Mouse (Mus musculus) urinary bladder, adult 2 months (tissue): ENCODE results near the gene P4ha2. TPM values are rescaled to one million over a fixed set of nuclear protein-coding genes. Genes with fewer than 3 reads are reported as not detected.

Experiments
- DNase-seq: peaks from one replicate; pipeline ENCODE4 v3.0.0; 2022; ENCODE audit warnings: low spot score
- polyA plus RNA-seq: library from polyadenylated mRNA; depleted of rRNA; stranded (reverse); fragments of >200 nt; gene quantifications from 2 replicates; pipeline ENCODE4 v1.2.3, GENCODE M21; 2012

P4ha2 gene
- polyA plus RNA-seq, 1 experiment, result 26.5 TPM

DNA sequence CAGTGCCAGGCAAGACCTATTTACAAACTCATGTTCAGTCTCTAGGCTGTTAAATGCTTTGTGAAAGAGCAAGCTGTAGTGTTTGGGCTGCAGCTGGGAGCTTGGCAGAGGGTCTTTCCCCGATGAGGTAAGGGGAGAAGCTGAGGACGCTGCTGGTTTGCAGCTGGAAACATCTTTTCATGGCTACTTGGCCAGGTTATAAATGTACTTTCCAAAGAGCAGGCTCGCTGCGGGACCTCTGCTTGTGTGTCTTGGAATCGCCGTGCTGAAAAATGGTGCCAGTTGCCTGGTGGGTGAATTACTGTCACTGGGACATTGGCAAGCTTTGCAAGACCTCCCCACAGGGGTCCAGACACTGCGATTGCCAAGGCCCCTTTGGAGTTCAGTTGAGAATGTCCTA is 7.3 kb downstream of the P4ha2 start:
- no peak for DNase-seq

DNA sequence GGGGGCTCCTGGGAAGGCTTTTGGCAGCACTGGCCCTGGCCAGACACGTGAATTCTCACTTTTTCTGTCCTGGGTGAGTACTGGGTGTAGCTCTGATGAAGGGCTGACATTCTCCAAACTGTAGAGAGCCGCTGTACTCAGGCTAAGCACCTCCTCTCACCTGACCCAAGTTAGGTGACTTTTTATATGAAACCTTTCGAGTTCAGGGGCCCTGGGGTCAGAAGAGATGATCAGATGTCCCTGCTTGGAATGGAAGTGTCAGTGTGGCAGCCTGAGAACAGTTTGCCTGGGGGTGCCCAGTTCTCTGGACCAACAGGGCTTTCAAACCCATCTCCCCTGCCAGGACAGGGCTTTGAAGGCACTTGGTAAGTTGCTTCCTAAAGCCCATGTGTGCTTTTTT is 8.2 kb downstream of the P4ha2 start:
- DNase-seq, result no peak

DNA sequence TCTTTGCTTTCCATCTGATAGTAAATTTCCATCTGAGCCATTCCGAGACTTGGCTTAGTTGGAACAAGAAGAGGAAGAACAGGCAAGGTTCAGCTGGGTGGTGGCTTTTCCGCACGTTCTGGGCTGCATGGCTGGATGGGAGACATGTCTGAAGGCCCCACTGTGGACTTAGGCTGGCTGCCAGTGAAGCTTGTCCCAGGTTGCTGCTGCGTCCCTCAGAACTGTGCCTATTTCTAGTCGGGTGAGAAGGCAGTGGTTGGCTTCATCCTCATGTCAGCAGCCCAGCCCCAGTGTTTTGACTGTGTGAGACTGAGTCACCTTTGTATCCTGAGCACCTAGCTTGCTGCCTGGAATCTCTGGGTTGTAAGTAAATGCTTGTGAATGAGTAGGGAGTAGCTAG is 9.0 kb downstream of the P4ha2 start:
- peak; percentile 22 for DNase-seq

DNA sequence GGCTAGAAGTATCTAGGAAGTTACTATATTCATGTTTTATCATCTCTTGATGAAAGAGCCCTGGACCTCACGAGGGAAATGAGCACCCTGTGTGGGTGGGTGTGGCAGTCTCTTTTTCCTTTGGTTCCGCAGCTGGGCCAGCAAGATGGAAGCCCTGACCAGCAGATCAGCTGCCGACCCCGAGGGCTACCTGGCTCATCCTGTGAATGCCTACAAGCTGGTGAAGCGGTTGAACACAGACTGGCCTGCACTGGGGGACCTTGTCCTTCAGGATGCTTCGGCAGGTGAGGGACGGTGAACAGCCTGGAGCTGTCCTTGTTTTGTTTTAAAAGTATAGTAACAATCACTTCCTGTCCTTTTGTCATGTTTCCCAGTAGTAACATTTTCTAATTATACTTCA is 11.4 kb downstream of the P4ha2 start:
- DNase-seq, result peak; percentile 13

DNA sequence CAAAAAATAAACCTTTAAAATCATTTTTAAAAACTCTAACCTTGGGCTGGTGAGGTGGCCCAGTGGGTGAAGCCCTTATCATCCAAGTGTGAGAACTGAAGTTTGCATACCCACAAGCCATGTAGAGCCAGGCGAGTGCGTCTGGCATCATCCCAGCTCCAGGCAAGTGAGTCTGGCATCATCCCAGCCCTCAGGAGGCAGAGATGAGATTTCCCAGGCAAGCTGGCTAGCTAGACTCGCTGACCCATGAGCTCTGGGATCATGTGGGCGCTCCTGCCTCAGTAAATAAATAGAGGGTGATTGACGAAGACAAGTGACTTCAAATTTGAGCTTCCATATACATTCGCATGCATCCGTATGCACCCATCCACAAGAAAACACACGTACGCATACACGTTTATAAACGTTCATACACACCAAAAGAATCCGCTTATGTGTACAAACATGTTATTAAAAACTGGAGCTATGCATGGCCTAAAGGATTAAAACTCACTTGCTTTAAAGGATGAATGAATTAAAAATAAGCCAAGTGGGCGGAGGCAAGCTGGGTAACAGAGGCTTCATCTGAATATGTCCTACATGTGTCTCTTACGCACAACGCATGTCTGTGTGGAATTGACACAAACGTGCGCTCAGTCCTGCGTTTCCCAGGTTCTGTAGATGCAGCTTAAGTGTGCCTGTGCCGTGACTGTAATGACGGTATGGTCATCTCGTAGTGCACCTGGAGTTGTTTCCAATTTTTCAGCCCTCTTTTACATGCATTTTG is 12.3 kb downstream of the P4ha2 start:
- peak; percentile 22 for DNase-seq

DNA sequence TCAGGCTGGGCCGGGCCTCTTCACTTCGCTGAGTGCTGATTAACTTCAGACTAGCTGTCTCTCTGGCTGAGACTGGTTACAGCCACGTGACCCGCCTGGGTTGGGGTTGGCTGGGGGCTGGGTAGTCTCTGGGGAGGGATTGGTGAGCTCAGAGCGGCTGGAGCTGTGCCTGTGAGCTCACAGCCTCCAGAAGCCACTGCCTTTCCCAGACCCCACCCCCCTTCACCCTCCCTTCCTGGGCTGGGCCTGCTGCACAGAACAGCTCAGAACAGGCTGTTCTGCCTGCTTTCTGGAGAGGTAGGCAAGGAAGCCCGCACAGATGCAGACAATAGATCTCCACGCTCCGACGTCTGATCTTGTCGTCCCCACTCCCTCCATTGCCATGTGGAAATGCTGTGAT is 13.0 kb downstream of the P4ha2 start:
- peak; percentile 70 for DNase-seq

DNA sequence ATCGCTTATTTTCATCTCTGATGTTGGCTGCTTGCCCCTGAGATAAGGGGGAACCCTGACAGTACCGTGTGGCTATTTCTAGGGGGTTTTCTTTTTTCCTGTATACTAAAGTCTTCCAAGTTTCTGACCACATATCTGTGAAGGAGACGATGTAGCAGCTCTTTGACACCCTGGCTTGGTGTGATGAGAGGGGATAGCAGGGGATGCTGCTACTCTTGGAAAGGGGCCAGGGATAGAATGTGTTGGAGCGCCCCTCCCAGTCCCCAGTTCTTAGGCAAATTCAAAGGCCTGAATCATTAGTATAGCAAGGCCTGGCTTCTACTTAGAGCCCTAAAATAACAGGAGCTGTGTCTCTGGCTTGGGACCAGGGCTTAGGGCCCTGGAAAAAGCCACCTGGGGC is 13.5 kb downstream of the P4ha2 start:
- DNase-seq, result no peak

DNA sequence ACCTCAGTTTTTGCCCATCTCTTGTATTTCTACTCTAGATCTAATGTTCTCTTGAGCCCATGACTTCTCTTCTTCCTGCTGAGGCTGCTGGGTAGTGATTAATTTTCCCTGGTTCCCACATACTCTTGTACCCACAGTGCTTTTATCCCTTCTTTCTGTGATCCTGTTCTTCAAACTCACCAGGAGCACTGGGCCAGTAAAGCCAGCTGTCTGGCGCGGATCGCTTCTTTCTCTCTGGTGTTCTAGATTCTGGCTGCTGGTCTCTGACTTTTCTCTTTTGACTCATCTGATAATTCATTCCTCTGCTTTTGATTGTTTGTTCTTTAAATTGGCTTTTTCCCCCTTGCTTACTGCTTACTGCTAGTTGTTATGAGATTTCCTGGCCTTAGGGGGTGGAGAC is 14.9 kb downstream of the P4ha2 start:
- no peak for DNase-seq

DNA sequence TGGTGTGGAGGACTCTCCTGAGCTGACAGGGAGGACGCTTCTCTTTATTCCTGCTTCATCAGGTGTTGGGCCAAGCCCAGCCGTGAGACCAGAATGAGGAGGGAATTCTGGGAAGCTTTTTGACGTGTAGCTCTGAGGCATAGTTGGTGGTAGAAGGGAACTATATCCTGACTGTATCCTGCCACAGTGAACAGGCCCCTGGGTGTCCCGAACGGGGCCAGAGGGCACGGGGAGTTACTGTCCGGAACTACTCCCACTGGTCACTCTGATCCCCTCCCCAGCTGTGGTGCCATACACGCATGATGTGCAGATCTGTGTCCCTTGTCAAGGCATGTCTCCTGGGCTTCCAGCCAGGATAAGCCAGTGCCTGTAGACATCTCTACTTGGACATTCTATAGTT is 15.4 kb downstream of the P4ha2 start:
- DNase-seq, result peak; percentile 18

DNA sequence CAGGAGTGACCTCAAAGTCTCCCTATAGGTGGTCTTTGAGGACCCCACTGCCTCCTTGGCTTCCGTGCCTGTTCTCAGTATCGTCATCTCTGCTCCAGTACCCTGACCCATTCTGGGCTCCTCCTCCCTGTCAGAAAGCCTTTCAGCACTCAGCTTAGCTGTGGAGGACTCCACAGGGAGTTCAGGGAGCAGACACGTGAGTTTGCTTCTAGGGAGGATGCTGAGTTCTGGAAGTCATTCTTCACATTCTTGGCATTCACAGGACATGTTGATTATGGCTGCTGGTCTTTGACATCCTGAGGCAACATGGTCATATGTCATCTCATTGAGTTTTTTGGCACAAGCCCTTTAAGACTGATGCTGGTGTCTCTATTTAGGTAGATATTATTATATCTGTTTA is 16.0 kb downstream of the P4ha2 start:
- DNase-seq, result no peak

DNA sequence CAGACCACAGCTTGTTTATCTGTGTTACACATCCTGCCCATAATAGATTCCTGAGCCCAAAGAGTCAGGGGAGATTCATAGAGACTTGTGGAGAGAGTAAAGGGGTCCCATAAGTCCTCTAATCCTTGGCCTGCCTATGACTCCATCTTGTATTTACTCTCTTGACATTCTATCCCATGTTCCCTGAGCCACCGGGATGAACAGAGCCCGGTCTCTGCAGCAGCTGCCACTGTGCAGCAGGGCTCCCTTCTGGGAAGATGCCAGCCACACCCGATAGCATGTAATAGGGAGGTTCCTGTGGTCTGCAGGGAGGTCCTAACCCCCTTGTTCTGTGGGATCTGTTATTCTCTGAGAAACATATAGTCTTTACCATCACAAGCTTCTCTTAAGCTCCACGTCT is 16.5 kb downstream of the P4ha2 start:
- DNase-seq, result no peak

DNA sequence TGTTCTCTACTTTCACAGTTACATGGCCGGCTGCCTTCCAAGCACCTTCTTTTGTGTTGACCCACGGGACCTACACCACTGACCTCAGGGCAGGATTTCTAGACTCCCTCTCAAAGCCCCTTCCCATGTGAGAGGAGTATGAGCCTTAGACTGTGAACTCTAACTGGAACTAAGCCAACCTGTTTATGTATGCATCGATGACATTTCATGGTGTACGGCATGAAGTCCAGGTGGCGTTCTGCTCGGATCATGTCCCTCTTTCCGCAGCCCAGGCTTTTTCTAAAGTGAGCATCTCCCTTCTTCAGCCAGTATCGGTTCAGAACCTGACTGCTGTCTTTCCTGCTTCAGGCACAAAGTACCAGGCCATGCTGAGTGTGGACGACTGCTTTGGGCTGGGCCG is 17.2 kb downstream of the P4ha2 start:
- DNase-seq, result no peak

DNA sequence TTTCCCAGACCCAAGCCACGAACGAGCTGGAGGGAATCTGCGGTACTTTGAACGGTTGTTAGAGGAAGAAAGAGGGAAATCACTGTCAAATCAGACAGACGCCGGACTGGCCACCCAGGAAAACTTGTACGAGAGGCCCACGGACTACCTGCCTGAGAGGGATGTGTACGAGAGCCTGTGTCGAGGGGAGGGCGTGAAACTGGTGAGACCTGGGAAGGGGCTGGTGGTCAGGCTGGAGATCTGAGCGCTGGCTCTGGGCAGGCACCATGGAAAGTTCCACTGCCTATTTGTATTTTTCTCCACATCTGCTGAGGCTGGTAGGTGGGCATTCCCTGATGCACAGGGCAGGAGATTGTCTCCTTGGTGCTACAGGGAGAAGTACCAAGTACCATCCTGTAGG is 19.2 kb downstream of the P4ha2 start:
- DNase-seq, result no peak

DNA sequence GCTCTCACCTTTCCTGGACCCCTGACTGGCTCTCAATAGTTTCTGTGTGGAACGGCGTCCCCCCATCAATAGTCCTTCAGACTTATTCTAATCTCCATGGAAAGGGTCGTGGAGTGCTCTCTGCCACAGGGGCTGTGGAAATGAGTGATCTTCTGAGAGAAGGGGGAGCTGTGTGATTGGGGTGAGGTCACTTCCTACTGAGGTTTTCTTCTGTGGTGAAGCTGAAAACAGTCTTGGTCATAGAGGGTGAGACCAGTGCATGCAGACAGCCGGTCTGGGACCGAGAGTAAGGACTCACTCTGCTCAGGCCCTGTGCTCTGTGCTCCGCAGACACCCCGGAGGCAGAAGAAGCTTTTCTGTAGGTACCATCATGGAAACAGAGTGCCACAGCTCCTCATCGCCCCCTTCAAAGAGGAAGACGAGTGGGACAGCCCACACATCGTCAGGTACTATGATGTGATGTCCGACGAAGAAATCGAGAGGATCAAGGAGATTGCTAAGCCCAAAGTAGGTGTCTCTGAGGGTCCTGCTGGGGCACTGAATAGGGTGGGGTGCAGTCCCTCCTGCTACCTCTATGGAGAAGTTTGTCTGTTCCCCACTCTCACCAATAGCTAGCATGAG is 20.0 kb downstream of the P4ha2 start:
- no peak for DNase-seq

DNA sequence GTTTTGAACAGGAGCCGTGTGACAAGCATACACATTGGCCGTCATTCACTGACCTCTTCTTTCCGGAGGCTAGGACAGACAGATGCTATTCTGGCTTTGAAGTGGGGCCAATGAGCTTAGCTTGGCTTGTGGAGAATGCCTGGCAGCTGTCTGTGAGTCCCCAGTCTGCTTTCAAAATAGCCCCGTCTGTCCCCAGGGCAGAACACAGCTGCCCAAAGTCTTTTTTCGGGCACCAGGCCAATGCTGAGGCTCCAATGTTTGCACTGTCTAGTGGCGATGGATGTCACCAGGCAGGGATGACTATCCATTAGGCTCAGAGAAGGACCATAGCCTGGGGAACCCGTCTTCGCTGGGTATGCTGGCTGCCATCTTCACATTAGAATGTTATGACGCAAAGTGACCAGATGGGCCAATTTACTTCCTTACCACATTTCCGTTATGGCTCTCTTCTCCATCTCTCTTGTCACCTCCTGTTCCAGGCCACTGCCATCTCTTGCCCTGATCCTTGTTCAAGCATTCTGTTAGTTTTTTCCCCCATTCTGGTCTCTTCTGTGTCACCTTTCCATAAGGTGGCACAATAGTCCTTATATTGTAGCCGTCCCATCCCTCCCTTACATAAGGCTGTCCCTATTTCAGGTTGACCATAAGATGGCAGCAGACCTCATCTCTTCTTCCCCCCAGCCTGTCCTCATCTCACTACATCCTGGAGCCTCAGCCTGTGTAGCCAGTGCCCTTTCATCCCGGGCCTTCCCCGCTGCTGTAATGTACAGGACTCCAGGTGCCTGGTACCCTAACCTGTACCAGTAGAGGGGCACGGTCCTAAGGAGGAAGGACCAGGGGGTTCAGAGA is 22.7 kb downstream of the P4ha2 start:
- no peak for DNase-seq

DNA sequence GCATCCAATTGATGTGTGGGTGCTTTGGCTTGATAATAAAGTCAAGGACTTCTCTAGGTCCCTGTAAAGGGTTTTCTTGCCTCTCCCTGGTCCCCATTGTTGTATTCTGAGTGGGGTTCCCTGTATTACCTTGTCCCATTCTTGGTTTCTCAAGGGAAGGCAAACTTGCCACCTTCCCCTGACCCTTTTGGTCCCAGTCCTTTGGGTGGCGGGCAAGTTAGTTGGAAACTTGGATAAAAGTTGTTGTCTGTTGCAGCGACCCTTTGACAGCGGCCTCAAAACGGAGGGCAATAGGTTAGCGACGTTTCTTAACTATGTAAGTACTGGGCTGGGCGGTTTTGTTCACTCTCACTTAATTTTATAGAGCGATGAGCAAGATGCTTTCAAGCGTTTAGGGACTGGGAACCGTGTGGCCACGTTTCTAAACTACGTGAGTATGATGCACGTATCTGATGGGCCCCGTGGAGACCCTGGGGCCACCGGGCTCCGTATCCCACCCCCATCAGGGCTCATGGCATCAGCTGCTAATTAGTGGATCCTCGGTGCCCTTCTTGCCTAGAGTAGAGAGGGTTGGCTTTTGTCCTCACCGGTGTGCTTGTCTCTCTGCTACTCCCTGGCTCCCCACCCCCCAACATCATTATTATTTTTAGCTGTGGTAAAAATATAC is 26.2 kb downstream of the P4ha2 start:
- DNase-seq, result no peak

DNA sequence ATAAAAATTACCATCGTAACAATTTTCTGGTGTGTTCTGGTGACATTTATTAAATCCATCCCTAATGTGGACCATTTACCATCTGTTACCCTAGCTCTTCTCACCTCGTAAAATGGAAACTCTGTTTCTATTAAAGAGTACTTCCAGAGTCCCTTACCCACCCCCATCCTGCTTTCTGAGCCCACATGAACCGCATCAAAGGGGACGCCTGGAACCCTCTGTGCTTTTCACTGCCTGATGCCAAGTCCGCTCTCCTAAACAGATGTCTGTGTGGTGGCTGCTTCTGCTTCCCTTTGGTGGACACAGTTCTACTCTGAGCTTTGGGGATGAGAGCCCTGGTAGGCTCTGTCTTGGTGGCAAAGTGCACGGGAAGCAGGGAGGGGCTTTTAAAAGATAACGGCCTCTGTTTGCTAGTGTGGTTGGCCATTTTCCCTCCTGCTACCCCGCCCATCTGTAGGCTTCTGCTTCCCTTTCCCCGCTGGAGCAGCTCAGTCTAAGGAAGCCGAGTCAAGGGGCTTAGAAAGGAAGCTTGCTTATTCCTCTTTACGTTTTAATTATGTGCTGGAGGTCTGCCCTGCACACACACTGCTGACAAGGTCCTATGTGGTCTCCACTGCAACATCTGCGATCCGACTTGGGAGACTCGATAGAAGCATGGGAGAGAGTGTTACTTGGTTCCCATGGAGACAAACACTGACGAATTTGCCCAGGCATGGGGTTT is 26.9 kb downstream of the P4ha2 start:
- no peak for DNase-seq

DNA sequence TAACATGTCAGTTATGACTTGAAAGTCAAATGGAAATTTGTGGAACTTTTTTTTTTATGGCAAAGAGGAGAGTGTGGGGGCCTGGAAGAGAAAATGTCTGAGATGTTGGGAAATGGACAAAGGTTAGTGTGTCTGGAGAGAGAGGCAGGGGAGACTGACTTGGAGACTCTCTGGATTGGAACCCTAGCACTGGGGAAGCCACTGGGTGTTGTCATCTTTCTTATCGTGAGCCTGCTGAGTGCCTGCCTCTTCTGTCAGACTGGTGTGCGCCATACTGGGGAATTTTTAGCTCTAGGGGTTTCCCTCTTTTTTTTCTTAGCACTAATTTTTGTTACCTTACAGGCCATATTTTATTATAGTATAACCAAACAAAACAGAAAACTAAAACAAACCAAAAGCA is 27.5 kb downstream of the P4ha2 start:
- DNase-seq, result no peak

DNA sequence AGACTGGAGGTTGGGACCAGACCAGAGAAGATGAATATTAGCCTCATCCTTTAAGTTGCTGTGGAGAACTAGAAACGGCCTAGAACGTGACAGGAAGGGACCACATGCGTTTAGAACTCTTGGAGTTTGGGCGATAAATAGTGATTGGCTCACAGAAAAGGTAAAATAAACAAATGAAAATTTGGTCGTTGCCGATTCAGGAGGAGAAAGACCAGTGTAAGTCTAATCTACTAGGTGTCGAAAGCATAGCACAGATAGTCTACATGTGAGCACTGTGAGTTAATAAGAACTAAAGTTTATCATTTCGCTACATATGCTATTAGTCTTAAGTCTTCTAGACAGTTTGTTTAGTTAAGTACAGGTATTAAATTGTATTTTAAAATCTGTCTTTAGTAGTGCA is 30.1 kb downstream of the P4ha2 start:
- no peak for DNase-seq

DNA sequence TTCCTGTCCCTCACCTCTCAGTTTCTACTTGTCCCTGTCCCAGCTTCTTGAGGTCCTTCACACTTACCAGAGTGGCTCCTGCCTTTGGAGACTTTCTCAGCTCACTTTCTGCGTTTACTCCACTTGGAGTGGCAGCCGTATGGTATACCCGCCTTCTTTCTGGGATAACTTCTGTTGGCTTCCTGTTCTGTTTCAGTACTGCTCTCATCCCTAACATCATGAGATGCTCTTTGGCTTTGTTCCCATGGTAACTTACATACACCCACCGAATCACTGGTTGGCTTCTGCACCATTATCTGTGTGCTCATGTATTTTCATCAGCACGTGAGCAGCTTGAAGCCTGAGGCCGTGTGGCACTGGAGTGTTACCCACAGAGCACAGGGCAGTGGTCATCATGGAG is 30.8 kb downstream of the P4ha2 start:
- DNase-seq, result no peak

DNA sequence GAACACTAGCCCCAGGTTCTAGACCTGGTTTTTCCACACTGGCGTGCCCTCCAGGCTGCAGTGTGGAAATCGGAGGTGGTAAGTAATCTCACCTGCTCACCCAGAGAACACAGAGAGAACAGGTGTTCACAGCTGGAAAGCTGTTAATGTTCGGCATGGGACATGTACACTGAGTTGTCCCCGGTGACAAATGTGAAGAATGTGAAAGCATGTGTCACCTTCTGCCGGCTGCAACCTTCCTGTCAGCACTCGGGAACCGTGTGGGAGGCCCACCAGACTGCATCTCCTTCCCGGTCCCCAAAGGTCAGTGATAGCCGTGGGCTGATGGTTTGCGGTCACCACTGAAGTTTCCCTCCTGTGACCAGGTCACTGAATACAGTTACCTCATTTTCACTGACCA is 32.4 kb downstream of the P4ha2 start:
- DNase-seq, result no peak

DNA sequence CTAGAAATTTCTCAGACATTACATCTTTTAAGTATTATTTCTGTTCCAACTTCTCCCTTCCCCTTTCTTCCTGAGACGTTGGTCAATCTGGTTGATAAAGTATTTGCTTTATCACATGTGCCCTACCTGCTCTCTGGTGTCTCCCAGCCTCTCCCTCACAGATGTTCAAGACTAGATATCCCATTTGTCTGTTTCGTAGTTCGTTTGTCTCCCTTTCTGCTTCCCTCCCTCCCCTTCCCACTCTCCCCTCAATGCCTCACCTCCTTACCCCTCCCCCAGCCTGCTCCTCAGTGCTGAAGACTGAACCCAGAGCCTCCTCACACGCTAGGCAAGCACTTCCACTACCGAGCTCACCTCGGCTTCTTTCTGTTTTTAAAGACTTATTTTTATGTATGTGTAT is 35.0 kb downstream of the P4ha2 start:
- DNase-seq, result no peak
